Mouse (Mus musculus) small intestine, adult 2 months (tissue): ENCODE data around the gene Mrap2. TPM values are rescaled to one million over a fixed set of nuclear protein-coding genes. Genes with fewer than 3 reads are reported as not detected.

Source experiments
- H3K27ac ChIP-seq: fragments of 200-500 bp; 2 replicates; pipeline ENCODE4 v1.5.1; 2012; ENCODE audit warnings: low read depth, low read length, control low read depth, inconsistent platforms; ENCODE audit not compliant: insufficient read depth
- H3K27me3 ChIP-seq: fragments of 200-500 bp; 2 replicates; pipeline ENCODE4 v1.6.1; 2012; ENCODE audit warnings: mild to moderate bottlenecking, moderate library complexity, low read length, inconsistent platforms; ENCODE audit not compliant: control insufficient read depth, insufficient read depth
- H3K36me3 ChIP-seq: fragments of 200-500 bp; 2 replicates; pipeline ENCODE4 v1.6.1; 2012; ENCODE audit warnings: mild to moderate bottlenecking, low read length, control low read depth, inconsistent platforms; ENCODE audit not compliant: control insufficient read depth, insufficient read depth
- H3K4me1 ChIP-seq: fragments of 200-500 bp; 2 replicates; pipeline ENCODE4 v1.6.1; 2012; ENCODE audit warnings: low read length, inconsistent platforms, mixed read lengths; ENCODE audit not compliant: control insufficient read depth, insufficient read depth, insufficient read length
- H3K4me3 ChIP-seq: fragments of 200-500 bp; 2 replicates; pipeline ENCODE4 v1.5.1; 2012; ENCODE audit warnings: low read depth, mild to moderate bottlenecking, control low read depth, inconsistent platforms, low read length, moderate library complexity
- CTCF ChIP-seq: fragments of 200-500 bp; IDR thresholded peaks from 2 replicates; pipeline ENCODE4 v1.5.1; 2012; ENCODE audit warnings: low read depth, mild to moderate bottlenecking, control low read depth, inconsistent platforms, low read length, moderate library complexity, mixed read lengths; ENCODE audit not compliant: insufficient replicate concordance, insufficient read length; ENCODE audit errors: extremely low read depth
- POLR2A ChIP-seq: fragments of 200-500 bp; IDR thresholded peaks from 2 replicates; pipeline ENCODE4 v1.6.1; 2012; ENCODE audit warnings: low read depth, mild to moderate bottlenecking, control low read depth, inconsistent platforms, low read length, moderate library complexity
- WGBS: fragments of 180-500 bp; shearing (Covaris S2); methylation state at CpG from one replicate; pipeline ENCODE4 v1.1.7; 2018; 5-methylcytosine and 5-hydroxymethylcytosine counted together
- polyA plus RNA-seq: library from polyadenylated mRNA; depleted of rRNA; stranded (reverse); fragments of >200 nt; gene quantifications from 2 replicates; pipeline ENCODE4 v1.2.3, GENCODE M21; 2012

Mrap2 gene
- polyA plus RNA-seq, 1 experiment, result 0.09 TPM

- no peak for TF ChIP-seq POLR2A
- no peak for TF ChIP-seq CTCF
- H3K4me3 ChIP-seq, result no peak overlapping the region
- no peak overlapping the region for H3K27ac ChIP-seq
- WGBS, result 94% methylated on average over 1 of the region's 1 CpGs
- H3K4me1 ChIP-seq, result no peaks in the 10 kb centered on the region
- H3K27me3 ChIP-seq, result no peaks in the 10 kb centered on the region
- no peaks in the 10 kb centered on the region for H3K36me3 ChIP-seq
These were observed 8.7 kb downstream of the Mrap2 start for GRCm38 (mm10) chr9:87152641-87153325.

GRCm38 (mm10) chr9:87162559-87162958 lies 18.5 kb downstream of the Mrap2 start:
- TF ChIP-seq POLR2A (no peak), CTCF (no peak)
- Histone ChIP-seq H3K4me3 (no peak overlapping the region), H3K36me3 (no peaks in the 10 kb centered on the region), H3K27ac (no peak overlapping the region), H3K27me3 (no peaks in the 10 kb centered on the region), H3K4me1 (no peaks in the 10 kb centered on the region)
- WGBS, result 79% methylated on average over 4 of the region's 4 CpGs

GRCm38 (mm10) chr9:87167001-87167830 lies 23.1 kb downstream of the Mrap2 start:
- H3K36me3 ChIP-seq, result no peaks in the 10 kb centered on the region
- no peak overlapping the region for H3K4me3 ChIP-seq
- no peaks in the 10 kb centered on the region for H3K27me3 ChIP-seq
- H3K4me1 ChIP-seq, result no peaks in the 10 kb centered on the region
- TF ChIP-seq POLR2A (no peak), CTCF (no peak)
- no peak overlapping the region for H3K27ac ChIP-seq
- WGBS, result 73% methylated on average over 9 of the region's 9 CpGs

- TF ChIP-seq CTCF (no peak), POLR2A (no peak)
- Histone ChIP-seq H3K36me3 (no peaks in the 10 kb centered on the region), H3K27ac (no peak overlapping the region), H3K27me3 (no peaks in the 10 kb centered on the region), H3K4me1 (no peaks in the 10 kb centered on the region), H3K4me3 (no peak overlapping the region)
- WGBS, result 72% methylated on average over 3 of the region's 3 CpGs
These were observed 23.9 kb downstream of the Mrap2 start for GRCm38 (mm10) chr9:87168051-87168450.

- Histone ChIP-seq H3K36me3 (no peaks in the 10 kb centered on the region), H3K27me3 (no peaks in the 10 kb centered on the region), H3K27ac (no peak overlapping the region), H3K4me3 (no peak overlapping the region), H3K4me1 (no peaks in the 10 kb centered on the region)
- TF ChIP-seq POLR2A, result no peak
- TF ChIP-seq CTCF, result no peak
- WGBS, result 91% methylated on average over 12 of the region's 12 CpGs
These were observed 25.0 kb downstream of the Mrap2 start for GRCm38 (mm10) chr9:87169144-87169543.

GRCm38 (mm10) chr9:87170891-87171290 lies 26.8 kb downstream of the Mrap2 start:
- Histone ChIP-seq H3K4me1 (no peaks in the 10 kb centered on the region), H3K27me3 (no peaks in the 10 kb centered on the region), H3K27ac (no peak overlapping the region), H3K36me3 (no peaks in the 10 kb centered on the region), H3K4me3 (no peak overlapping the region)
- TF ChIP-seq POLR2A (no peak), CTCF (no peak)
- 79% methylated on average over 3 of the region's 3 CpGs for WGBS

- H3K4me3 ChIP-seq, result no peak overlapping the region
- no peak overlapping the region for H3K27ac ChIP-seq
- TF ChIP-seq POLR2A (no peak), CTCF (no peak)
- H3K36me3 ChIP-seq, result no peaks in the 10 kb centered on the region
- WGBS, result 80% methylated on average over 3 of the region's 3 CpGs
- H3K4me1 ChIP-seq, result no peaks in the 10 kb centered on the region
- no peaks in the 10 kb centered on the region for H3K27me3 ChIP-seq
These were observed 27.4 kb downstream of the Mrap2 start for GRCm38 (mm10) chr9:87171517-87171916.
